Mouse (Mus musculus): ENCODE measurements at regions not wholly inside any gene's neighbourhood (a gene's known extent, or its start where the extent isn't known, plus 50 kb on each side); places are given as distances from the start of the nearest gene placed in this dataset.

- H3K36me3 ChIP-seq (replicated peaks; ENCODE audit: control insufficient read depth, insufficient read depth, low read length) = no peaks in the 10 kb centered on the region
- H3K4me3 ChIP-seq (ENCODE audit: low read depth, low read length) = no peak overlapping the region
- TF ChIP-seq EP300 (IDR thresholded peaks at IDR 0.05; ENCODE audit: low read depth) (no peak), CTCF (IDR thresholded peaks at IDR 0.05; ENCODE audit: low read depth) (no peak)
- H3K9ac ChIP-seq (replicated peaks; ENCODE audit: low read depth, low read length) = no peak overlapping the region
- no peak overlapping the region for H3K27ac ChIP-seq (ENCODE audit: low read depth)
- H3K27me3 ChIP-seq (ENCODE audit: control insufficient read depth, insufficient read depth, low read length) = no peaks in the 10 kb centered on the region
- peaks cover 4% of the 10 kb centered on the region; the same call in 1 of the 2 replicates for H3K9me3 ChIP-seq (replicated peaks; ENCODE audit: control insufficient read depth, low read length)
- DNase-seq (ENCODE audit: low spot score) (no peak), ATAC-seq (ENCODE audit: insufficient read depth, low read depth) (no peak)
- WGBS = 81% methylated on average over 2 of the region's 2 CpGs
- H3K4me2 ChIP-seq (ENCODE audit: low read depth, low read length) = no peak overlapping the region
- no peaks in the 10 kb centered on the region for H3K4me1 ChIP-seq (ENCODE audit: control insufficient read depth, insufficient read depth)
Measured at GRCm38 (mm10) chr7:40708231-40708630, 189.9 kb upstream of the Vstm2b start.

- H3K27me3 ChIP-seq (ENCODE audit: control insufficient read depth, insufficient read depth, low read length) = no peaks in the 10 kb centered on the region
- no peaks in the 10 kb centered on the region for H3K9me3 ChIP-seq (replicated peaks; ENCODE audit: control insufficient read depth, low read length)
- ATAC-seq (ENCODE audit: insufficient read depth, low read depth) (no peak), DNase-seq (ENCODE audit: low spot score) (no peak)
- H3K4me1 ChIP-seq (ENCODE audit: control insufficient read depth, insufficient read depth) = no peaks in the 10 kb centered on the region
- WGBS = 46% methylated on average over 6 of the region's 6 CpGs
- H3K9ac ChIP-seq (replicated peaks; ENCODE audit: low read depth, low read length) = no peak overlapping the region
- TF ChIP-seq CTCF (IDR thresholded peaks at IDR 0.05; ENCODE audit: low read depth) (no peak), EP300 (IDR thresholded peaks at IDR 0.05; ENCODE audit: low read depth) (no peak)
- H3K4me2 ChIP-seq (ENCODE audit: low read depth, low read length) = no peak overlapping the region
- no peak overlapping the region for H3K27ac ChIP-seq (ENCODE audit: low read depth)
- H3K4me3 ChIP-seq (ENCODE audit: low read depth, low read length) = no peak overlapping the region
- H3K36me3 ChIP-seq (replicated peaks; ENCODE audit: control insufficient read depth, insufficient read depth, low read length) = no peaks in the 10 kb centered on the region
Measured at GRCm38 (mm10) chr7:40717991-40718390, 180.1 kb upstream of the Vstm2b start.

- H3K9ac ChIP-seq (replicated peaks; ENCODE audit: low read depth, low read length) = no peak overlapping the region
- TF ChIP-seq EP300 (IDR thresholded peaks at IDR 0.05; ENCODE audit: low read depth) (no peak), CTCF (IDR thresholded peaks at IDR 0.05; ENCODE audit: low read depth) (no peak)
- DNase-seq (ENCODE audit: low spot score) = no peak
- H3K4me2 ChIP-seq (ENCODE audit: low read depth, low read length) = no peak overlapping the region
- no peak for ATAC-seq (ENCODE audit: insufficient read depth, low read depth)
- H3K36me3 ChIP-seq (replicated peaks; ENCODE audit: control insufficient read depth, insufficient read depth, low read length) = no peaks in the 10 kb centered on the region
- H3K4me1 ChIP-seq (ENCODE audit: control insufficient read depth, insufficient read depth) = no peaks in the 10 kb centered on the region
- 45% methylated on average over 6 of the region's 6 CpGs for WGBS
- H3K27me3 ChIP-seq (ENCODE audit: control insufficient read depth, insufficient read depth, low read length) = no peaks in the 10 kb centered on the region
- no peak overlapping the region for H3K4me3 ChIP-seq (ENCODE audit: low read depth, low read length)
- H3K9me3 ChIP-seq (replicated peaks; ENCODE audit: control insufficient read depth, low read length) = no peaks in the 10 kb centered on the region
- H3K27ac ChIP-seq (ENCODE audit: low read depth) = no peak overlapping the region
Measured at GRCm38 (mm10) chr7:40736971-40737468, 161.1 kb upstream of the Vstm2b start.

GRCm38 (mm10) chr7:40737496-40737895, 160.6 kb upstream of the Vstm2b start:
- no peak overlapping the region for H3K9ac ChIP-seq (replicated peaks; ENCODE audit: low read depth, low read length)
- H3K4me1 ChIP-seq (ENCODE audit: control insufficient read depth, insufficient read depth) = no peaks in the 10 kb centered on the region
- no peak overlapping the region for H3K4me3 ChIP-seq (ENCODE audit: low read depth, low read length)
- H3K27me3 ChIP-seq (ENCODE audit: control insufficient read depth, insufficient read depth, low read length) = no peaks in the 10 kb centered on the region
- no peak overlapping the region for H3K27ac ChIP-seq (ENCODE audit: low read depth)
- no peak for TF ChIP-seq EP300 (IDR thresholded peaks at IDR 0.05; ENCODE audit: low read depth)
- no peak for TF ChIP-seq CTCF (IDR thresholded peaks at IDR 0.05; ENCODE audit: low read depth)
- no peak for DNase-seq (ENCODE audit: low spot score)
- H3K4me2 ChIP-seq (ENCODE audit: low read depth, low read length) = no peak overlapping the region
- ATAC-seq (ENCODE audit: insufficient read depth, low read depth) = no peak
- H3K9me3 ChIP-seq (replicated peaks; ENCODE audit: control insufficient read depth, low read length) = no peaks in the 10 kb centered on the region
- H3K36me3 ChIP-seq (replicated peaks; ENCODE audit: control insufficient read depth, insufficient read depth, low read length) = no peaks in the 10 kb centered on the region
- 63% methylated on average over 7 of the region's 7 CpGs for WGBS

- Histone ChIP-seq H3K4me3 (ENCODE audit: low read depth, low read length) (no peak overlapping the region), H3K4me1 (ENCODE audit: control insufficient read depth, insufficient read depth) (no peaks in the 10 kb centered on the region), H3K9me3 (replicated peaks; ENCODE audit: control insufficient read depth, low read length) (no peaks in the 10 kb centered on the region), H3K4me2 (ENCODE audit: low read depth, low read length) (no peak overlapping the region), H3K27me3 (ENCODE audit: control insufficient read depth, insufficient read depth, low read length) (no peaks in the 10 kb centered on the region), H3K9ac (replicated peaks; ENCODE audit: low read depth, low read length) (no peak overlapping the region), H3K36me3 (replicated peaks; ENCODE audit: control insufficient read depth, insufficient read depth, low read length) (no peaks in the 10 kb centered on the region), H3K27ac (ENCODE audit: low read depth) (no peak overlapping the region)
- TF ChIP-seq EP300 (IDR thresholded peaks at IDR 0.05; ENCODE audit: low read depth) (no peak), CTCF (IDR thresholded peaks at IDR 0.05; ENCODE audit: low read depth) (no peak)
- ATAC-seq (ENCODE audit: insufficient read depth, low read depth) = no peak
- WGBS = 76% methylated on average over 3 of the region's 3 CpGs
- DNase-seq (ENCODE audit: low spot score) = no peak
Measured at GRCm38 (mm10) chr7:40738174-40738573, 160.0 kb upstream of the Vstm2b start.

GRCm38 (mm10) chr7:40742553-40743151, 155.5 kb upstream of the Vstm2b start:
- H3K4me1 ChIP-seq (ENCODE audit: control insufficient read depth, insufficient read depth) = no peaks in the 10 kb centered on the region
- no peak overlapping the region for H3K9ac ChIP-seq (replicated peaks; ENCODE audit: low read depth, low read length)
- H3K4me2 ChIP-seq (ENCODE audit: low read depth, low read length) = no peak overlapping the region
- no peak overlapping the region for H3K27ac ChIP-seq (ENCODE audit: low read depth)
- no peaks in the 10 kb centered on the region for H3K9me3 ChIP-seq (replicated peaks; ENCODE audit: control insufficient read depth, low read length)
- DNase-seq (ENCODE audit: low spot score) = no peak
- WGBS = 45% methylated on average over 4 of the region's 4 CpGs
- no peak overlapping the region for H3K4me3 ChIP-seq (ENCODE audit: low read depth, low read length)
- no peaks in the 10 kb centered on the region for H3K27me3 ChIP-seq (ENCODE audit: control insufficient read depth, insufficient read depth, low read length)
- TF ChIP-seq CTCF (IDR thresholded peaks at IDR 0.05; ENCODE audit: low read depth) = no peak
- no peaks in the 10 kb centered on the region for H3K36me3 ChIP-seq (replicated peaks; ENCODE audit: control insufficient read depth, insufficient read depth, low read length)
- ATAC-seq (ENCODE audit: insufficient read depth, low read depth) = no peak

All from heart, postnatal 0 days (tissue).